ENCODE assay signal across 24 mouse cellular contexts in the genomic region with DNA sequence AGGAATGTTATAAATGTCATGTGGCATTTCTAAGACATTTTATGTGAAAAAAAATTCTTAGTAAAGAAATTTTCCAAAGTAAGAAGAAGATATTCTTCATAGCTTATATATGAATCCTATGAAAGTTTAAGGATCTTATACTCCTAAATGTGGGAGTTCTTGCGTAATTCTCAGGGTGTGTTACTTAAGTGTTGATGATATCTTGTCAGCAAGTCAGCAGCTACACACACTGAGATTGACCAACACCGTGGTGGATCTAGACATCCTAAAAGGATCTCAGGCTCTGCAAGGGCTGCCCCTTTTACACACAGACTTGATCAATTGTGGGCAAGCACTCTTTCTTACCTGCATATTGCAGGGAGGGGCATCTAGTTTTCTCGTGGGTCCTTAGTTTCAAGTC.
"Had no signal": no experiment of that assay in that cellular context is flagged by ENCODE, and none has a peak within 500 bp of the region (broad histone marks: within the 10 kb centered on the region; RNA-seq: fewer than 3 reads in every experiment).

No protein-coding gene starts in this region.

- H3K4me3 ChIP-seq: gastrocnemius, adult 2 months; heart, embryonic 10.5 days; heart, embryonic 12.5 days; hindbrain, embryonic 10.5 days; hindbrain, embryonic 12.5 days; intestine, embryonic 15.5 days; layer of hippocampus, adult 2 months; left cerebral cortex, adult 2 months; limb, embryonic 10.5 days; limb, embryonic 12.5 days had no signal

- H3K27ac ChIP-seq: gastrocnemius, adult 2 months; heart, embryonic 10.5 days; hindbrain, embryonic 10.5 days; hindbrain, embryonic 12.5 days; hindbrain, embryonic 14.5 days; intestine, embryonic 15.5 days; layer of hippocampus, adult 2 months; left cerebral cortex, adult 2 months; limb, embryonic 10.5 days; limb, embryonic 12.5 days had no signal

- H3K4me1 ChIP-seq: hindbrain, embryonic 12.5 days; intestine, embryonic 15.5 days; limb, embryonic 10.5 days; limb, embryonic 12.5 days had no signal

- H3K9ac ChIP-seq: heart, embryonic 12.5 days; hindbrain, embryonic 12.5 days; hindbrain, embryonic 14.5 days; intestine, embryonic 15.5 days; limb, embryonic 12.5 days had no signal

- H3K4me2 ChIP-seq: heart, embryonic 12.5 days; hindbrain, embryonic 12.5 days; hindbrain, embryonic 14.5 days; intestine, embryonic 15.5 days; limb, embryonic 12.5 days had no signal

- H3K27me3 ChIP-seq: heart, embryonic 12.5 days; hindbrain, embryonic 12.5 days; intestine, embryonic 15.5 days; limb, embryonic 12.5 days had no signal

- H3K9me3 ChIP-seq: heart, embryonic 10.5 days; heart, embryonic 12.5 days; hindbrain, embryonic 10.5 days; hindbrain, embryonic 12.5 days; intestine, embryonic 15.5 days; limb, embryonic 10.5 days; limb, embryonic 12.5 days had no signal

- H3K36me3 ChIP-seq: heart, embryonic 10.5 days; heart, embryonic 12.5 days; hindbrain, embryonic 10.5 days; hindbrain, embryonic 12.5 days; intestine, embryonic 15.5 days; limb, embryonic 10.5 days; limb, embryonic 12.5 days had no signal

- DNase-seq: gastrocnemius, adult 2 months; gastrocnemius, postnatal 10 days; gastrocnemius, postnatal 25 days; heart, adult 18-20 months; heart, postnatal 10 days; heart, postnatal 4 days; kidney, adult 18-20 months; kidney, adult 8-10 months; kidney, postnatal 10 days; kidney, postnatal 25 days; kidney, postnatal 4 days had no signal

- ATAC-seq: hindbrain, embryonic 16.5 days; inflammation-experienced regulatory T-cells, adult 6 months; intestine, embryonic 15.5 days; intestine, postnatal 0 days had no signal
